Mouse (Mus musculus): ENCODE measurements around the gene Stip1. TPM values are rescaled to one million over a fixed set of nuclear protein-coding genes. Genes with fewer than 3 reads are reported as not detected.
A peak's percentile ranks its signal among the peaks of the same experiment; 100 is the strongest.
"Not testable (repeated sequence)": the region's sequence is repeated elsewhere in the genome, so short reads cannot be mapped to it uniquely, and the experiment has no call there.

The Stip1 gene
- polyA plus RNA-seq (2015; fragmentation: Nextera tagmentation; extraction: Ambion mirVana), result 243 and 245 TPM in 2 replicates

- peaks cover 7% of the 10 kb centered on the region for H3K36me3 ChIP-seq
- H3K9ac ChIP-seq (replicated peaks), result peak within 1 kb of the TSS; percentile 82
- H3K9me3 ChIP-seq, result no peaks in the 10 kb centered on the region
- peak within 1 kb of the TSS; percentile 95 for H3K27ac ChIP-seq (replicated peaks)
- ATAC-seq (replicated peaks), result peak; percentile 99
- H3K4me3 ChIP-seq, result peak within 1 kb of the TSS; percentile 61
- under 1% methylated on average over 49 of the region's 49 CpGs for WGBS
- no peaks in the 10 kb centered on the region for H3K27me3 ChIP-seq
- peak within 1 kb of the TSS; percentile 72 for H3K4me2 ChIP-seq (replicated peaks)
- peaks cover 37% of the 10 kb centered on the region for H3K4me1 ChIP-seq
These were observed at the start of gene Stip1 for GRCm38 (mm10) chr19:7039841-7040636. Gene Stip1, minus strand, starts transcription at chr19:7039967.

GRCm38 (mm10) chr19:7089050-7089449 lies 49.3 kb upstream of the Stip1 start:
- H3K4me1 ChIP-seq, result peaks cover 80% of the 10 kb centered on the region

GRCm38 (mm10) chr19:7088558-7088957 lies 48.8 kb upstream of the Stip1 start:
- Histone ChIP-seq H3K9ac (replicated peaks) (no peak overlapping the region), H3K27me3 (no peaks in the 10 kb centered on the region), H3K9me3 (no peaks in the 10 kb centered on the region), H3K27ac (replicated peaks) (peak overlapping the region; percentile 92), H3K4me3 (no peak overlapping the region), H3K4me2 (replicated peaks) (no peak overlapping the region), H3K36me3 (no peaks in the 10 kb centered on the region), H3K4me1 (peaks cover 85% of the 10 kb centered on the region)
- ATAC-seq (replicated peaks), result no peak
- WGBS, result 12% methylated on average over 9 of the region's 9 CpGs

More at GRCm38 (mm10) chr19:7089050-7089449, 49.3 kb upstream of the Stip1 start:
- H3K9ac ChIP-seq (replicated peaks), result no peak overlapping the region
- H3K27me3 ChIP-seq, result no peaks in the 10 kb centered on the region
- H3K36me3 ChIP-seq, result no peaks in the 10 kb centered on the region
- no peak for ATAC-seq (replicated peaks)
- WGBS, result 45% methylated on average over 5 of the region's 5 CpGs
- no peaks in the 10 kb centered on the region for H3K9me3 ChIP-seq
- no peak overlapping the region for H3K4me2 ChIP-seq (replicated peaks)
- H3K4me3 ChIP-seq, result no peak overlapping the region
- peak overlapping the region; percentile 92 for H3K27ac ChIP-seq (replicated peaks)

GRCm38 (mm10) chr19:7084734-7085133 lies 45.0 kb upstream of the Stip1 start:
- no peak overlapping the region for H3K4me2 ChIP-seq (replicated peaks)
- no peaks in the 10 kb centered on the region for H3K9me3 ChIP-seq
- H3K9ac ChIP-seq (replicated peaks), result no peak overlapping the region
- peaks cover 62% of the 10 kb centered on the region for H3K4me1 ChIP-seq
- WGBS, result 33% methylated on average over 15 of the region's 15 CpGs
- 0 out of 2 replicates have a peak overlapping the region, but pooled peaks have one; percentile 12 for H3K27ac ChIP-seq (replicated peaks)
- ATAC-seq (replicated peaks), result no peak
- H3K36me3 ChIP-seq, result no peaks in the 10 kb centered on the region
- no peak overlapping the region for H3K4me3 ChIP-seq
- no peaks in the 10 kb centered on the region for H3K27me3 ChIP-seq

GRCm38 (mm10) chr19:7083035-7083794 lies 43.4 kb upstream of the Stip1 start:
- Histone ChIP-seq H3K27ac (replicated peaks) (peak overlapping the region; percentile 79), H3K4me3 (no peak overlapping the region), H3K36me3 (no peaks in the 10 kb centered on the region), H3K9ac (replicated peaks) (no peak overlapping the region), H3K4me2 (replicated peaks) (no peak overlapping the region), H3K27me3 (no peaks in the 10 kb centered on the region), H3K9me3 (no peaks in the 10 kb centered on the region), H3K4me1 (peaks cover 47% of the 10 kb centered on the region)
- WGBS, result 11% methylated on average over 14 of the region's 14 CpGs
- peak; percentile 90 for ATAC-seq (replicated peaks)

GRCm38 (mm10) chr19:7081516-7082266 lies 41.9 kb upstream of the Stip1 start:
- Histone ChIP-seq H3K4me1 (peaks cover 37% of the 10 kb centered on the region), H3K9me3 (no peaks in the 10 kb centered on the region), H3K27me3 (no peaks in the 10 kb centered on the region), H3K4me3 (no peak overlapping the region), H3K4me2 (replicated peaks) (no peak overlapping the region), H3K9ac (replicated peaks) (no peak overlapping the region), H3K36me3 (no peaks in the 10 kb centered on the region), H3K27ac (replicated peaks) (peak overlapping the region; percentile 79; the same call in 1 of the 2 replicates)
- ATAC-seq (replicated peaks), result no peak
- WGBS, result 82% methylated on average over 7 of the region's 7 CpGs

GRCm38 (mm10) chr19:7078271-7078670 lies 38.5 kb upstream of the Stip1 start:
- no peak for ATAC-seq (replicated peaks)
- Histone ChIP-seq H3K4me3 (no peak overlapping the region), H3K36me3 (no peaks in the 10 kb centered on the region), H3K9ac (replicated peaks) (no peak overlapping the region), H3K27me3 (no peaks in the 10 kb centered on the region), H3K4me1 (peaks cover 25% of the 10 kb centered on the region), H3K4me2 (replicated peaks) (no peak overlapping the region), H3K9me3 (no peaks in the 10 kb centered on the region), H3K27ac (replicated peaks) (no peak overlapping the region)
- WGBS, result 90% methylated on average over 7 of the region's 7 CpGs

GRCm38 (mm10) chr19:7077666-7078065 lies 37.9 kb upstream of the Stip1 start:
- Histone ChIP-seq H3K4me1 (peaks cover 24% of the 10 kb centered on the region), H3K4me3 (no peak overlapping the region), H3K4me2 (replicated peaks) (no peak overlapping the region), H3K27ac (replicated peaks) (no peak overlapping the region), H3K27me3 (no peaks in the 10 kb centered on the region), H3K36me3 (no peaks in the 10 kb centered on the region), H3K9me3 (no peaks in the 10 kb centered on the region), H3K9ac (replicated peaks) (no peak overlapping the region)
- WGBS, result 60% methylated on average over 9 of the region's 9 CpGs
- no peak for ATAC-seq (replicated peaks)

- WGBS, result 83% methylated on average over 11 of the region's 11 CpGs
- not testable (repeated sequence) for H3K4me2 ChIP-seq (replicated peaks); H3K9me3 ChIP-seq; H3K27ac ChIP-seq (replicated peaks); H3K9ac ChIP-seq (replicated peaks); ATAC-seq (replicated peaks); H3K27me3 ChIP-seq; H3K36me3 ChIP-seq; H3K4me3 ChIP-seq
- peaks cover 37% of the 10 kb centered on the region for H3K4me1 ChIP-seq
These were observed 35.6 kb upstream of the Stip1 start for GRCm38 (mm10) chr19:7075336-7075735.

GRCm38 (mm10) chr19:7073997-7074781 lies 34.4 kb upstream of the Stip1 start:
- Histone ChIP-seq H3K27ac (replicated peaks) (peak overlapping the region; percentile 44; the same call in 1 of the 2 replicates), H3K27me3 (no peaks in the 10 kb centered on the region), H3K4me3 (no peak overlapping the region), H3K4me2 (replicated peaks) (no peak overlapping the region), H3K9ac (replicated peaks) (no peak overlapping the region), H3K36me3 (no peaks in the 10 kb centered on the region), H3K9me3 (no peaks in the 10 kb centered on the region), H3K4me1 (peaks cover 44% of the 10 kb centered on the region)
- WGBS, result 31% methylated on average over 12 of the region's 12 CpGs
- ATAC-seq (replicated peaks), result no peak

GRCm38 (mm10) chr19:7072221-7072620 lies 32.5 kb upstream of the Stip1 start:
- no peaks in the 10 kb centered on the region for H3K27me3 ChIP-seq
- H3K4me3 ChIP-seq, result no peak overlapping the region
- no peak overlapping the region for H3K4me2 ChIP-seq (replicated peaks)
- no peaks in the 10 kb centered on the region for H3K36me3 ChIP-seq
- no peaks in the 10 kb centered on the region for H3K9me3 ChIP-seq
- H3K27ac ChIP-seq (replicated peaks), result 0 out of 2 replicates have a peak overlapping the region, but pooled peaks have one; percentile 6
- no peak overlapping the region for H3K9ac ChIP-seq (replicated peaks)
- WGBS, result 55% methylated on average over 6 of the region's 6 CpGs
- H3K4me1 ChIP-seq, result peaks cover 63% of the 10 kb centered on the region
- no peak for ATAC-seq (replicated peaks)

Data from forebrain, embryonic 15.5 days (tissue).